Mouse (Mus musculus) T-helper 2 cell (primary cell): ENCODE results near the gene Gjb5.

Experiments
- in situ Hi-C: fragments of 300-600 bp; cut with MboI, MseI; formaldehyde crosslinking; loops from one replicate; pipeline ENCODE4 v1.15.1; 2025; ENCODE audit warnings: high pct_unique_total_duplicates

Gene Gjb5

GRCm38 (mm10) chr4:127349560-127350300 is 8.3 kb downstream of the Gjb5 start:
- in situ Hi-C loops, result no loop called here

GRCm38 (mm10) chr4:127345000-127345399 is 13.0 kb downstream of the Gjb5 start:
- in situ Hi-C loops, result no loop called here

- in situ Hi-C loops, result no loop called here
These were observed 16.6 kb downstream of the Gjb5 start for GRCm38 (mm10) chr4:127341372-127341771.

- in situ Hi-C loops, result no loop called here
These were observed 20.3 kb downstream of the Gjb5 start for GRCm38 (mm10) chr4:127337668-127338067.

GRCm38 (mm10) chr4:127334870-127335504 is 23.0 kb downstream of the Gjb5 start:
- in situ Hi-C loops, result no loop called here

- in situ Hi-C loops, result no loop called here
These were observed 26.8 kb downstream of the Gjb5 start for GRCm38 (mm10) chr4:127331171-127331570.

- in situ Hi-C loops, result no loop called here
These were observed 27.5 kb downstream of the Gjb5 start, which contains the start of gene Gjb3 for GRCm38 (mm10) chr4:127330181-127331100. Gene Gjb3 (minus strand): TSS chr4:127330844.

- in situ Hi-C loops, result no loop called here
These were observed 28.2 kb downstream of the Gjb5 start for GRCm38 (mm10) chr4:127329751-127330150.

- in situ Hi-C loops, result no loop called here
These were observed 28.9 kb downstream of the Gjb5 start for GRCm38 (mm10) chr4:127329046-127329445.

- in situ Hi-C loops, result no loop called here
These were observed 29.6 kb downstream of the Gjb5 start for GRCm38 (mm10) chr4:127328378-127328777.

GRCm38 (mm10) chr4:127327749-127328148 is 30.2 kb downstream of the Gjb5 start:
- in situ Hi-C loops, result no loop called here

- in situ Hi-C loops, result no loop called here
These were observed 30.7 kb downstream of the Gjb5 start for GRCm38 (mm10) chr4:127327258-127327657.

GRCm38 (mm10) chr4:127325276-127325675 is 32.7 kb downstream of the Gjb5 start:
- in situ Hi-C loops, result no loop called here

GRCm38 (mm10) chr4:127324759-127325158 is 33.2 kb downstream of the Gjb5 start:
- in situ Hi-C loops, result no loop called here

GRCm38 (mm10) chr4:127324296-127324695 is 33.7 kb downstream of the Gjb5 start:
- in situ Hi-C loops, result no loop called here

GRCm38 (mm10) chr4:127323651-127324050 is 34.3 kb downstream of the Gjb5 start:
- in situ Hi-C loops, result no loop called here

- in situ Hi-C loops, result no loop called here
These were observed 38.4 kb downstream of the Gjb5 start for GRCm38 (mm10) chr4:127319613-127320012.

- in situ Hi-C loops, result no loop called here
These were observed 40.8 kb downstream of the Gjb5 start for GRCm38 (mm10) chr4:127317143-127317542.

- in situ Hi-C loops, result no loop called here
These were observed 42.2 kb downstream of the Gjb5 start for GRCm38 (mm10) chr4:127315753-127316152.

- in situ Hi-C loops, result loop anchor here (5.0 kb wide), 1 partner anchor 72 kb away; the partner anchor contains the start of gene Smim12
These were observed 43.4 kb downstream of the Gjb5 start for GRCm38 (mm10) chr4:127314585-127314984.

- in situ Hi-C loops, result loop anchor here (5.0 kb wide), 1 partner anchor 72 kb away; the partner anchor contains the start of gene Smim12
These were observed 44.1 kb downstream of the Gjb5 start, which contains the start of gene Gja4 for GRCm38 (mm10) chr4:127313861-127314260. Gene Gja4 (minus strand): TSS chr4:127314039.

GRCm38 (mm10) chr4:127312349-127312748 is 45.6 kb downstream of the Gjb5 start:
- in situ Hi-C loops, result loop anchor here (5.0 kb wide), 1 partner anchor 70 kb away; the partner anchor contains the start of gene Smim12
